Mouse (Mus musculus) granulocyte monocyte progenitor cell, adult 5-6 weeks (primary cell): ENCODE measurements around the gene Pgd. TPM values are rescaled to one million over a fixed set of nuclear protein-coding genes. Genes with fewer than 3 reads are reported as not detected.
A peak's percentile ranks its signal among the peaks of the same experiment; 100 is the strongest.
"Not testable (repeated sequence)": the region's sequence is repeated elsewhere in the genome, so short reads cannot be mapped to it uniquely, and the experiment has no call there.

ENCODE experiments used
- ATAC-seq: replicated peaks from 2 replicates; pipeline ENCODE4 v1.8.0; 2016; ENCODE audit warnings: mild to moderate bottlenecking, moderate TSS enrichment, inconsistent platforms; ENCODE audit not compliant: poor library complexity, severe bottlenecking
- total RNA-seq, 2 experiments: library from RNA; stranded (forward) in 1 of 2; stranded (reverse) in 1 of 2; fragments of 200-712, 200-1000 nt in 1 of 2; fragments of >200 nt in 1 of 2; fragmentation: Nextera tagmentation in 1 of 2; gene quantifications; 2 replicates each; pipeline ENCODE4 v1.2.3; 2014 to 2017

The Pgd gene
- total RNA-seq, 2 experiments from 2014 or later, result 162 to 237 TPM

GRCm38 (mm10) chr4:149170394-149170931 lies 3.9 kb upstream of the Pgd start:
- ATAC-seq, result peak; percentile 35

- not testable (repeated sequence) for ATAC-seq
Observed at GRCm38 (mm10) chr4:149169926-149170325, 3.4 kb upstream of the Pgd start.

GRCm38 (mm10) chr4:149168016-149168415 lies 1.4 kb upstream of the Pgd start:
- no peak for ATAC-seq

- peak; percentile 26 for ATAC-seq
Observed at GRCm38 (mm10) chr4:149166957-149167611, 513 bp upstream of the Pgd start.

GRCm38 (mm10) chr4:149164150-149164549 lies 2.4 kb downstream of the Pgd start:
- no peak for ATAC-seq

- no peak for ATAC-seq
Observed at GRCm38 (mm10) chr4:149163196-149163595, 3.4 kb downstream of the Pgd start.

GRCm38 (mm10) chr4:149161166-149161565 lies 5.4 kb downstream of the Pgd start:
- ATAC-seq, result peak; percentile 58

- ATAC-seq, result no peak
Observed at GRCm38 (mm10) chr4:149159891-149160290, 6.7 kb downstream of the Pgd start.

GRCm38 (mm10) chr4:149159203-149159602 lies 7.4 kb downstream of the Pgd start:
- ATAC-seq, result no peak

- ATAC-seq, result no peak
Observed at GRCm38 (mm10) chr4:149157415-149157973, 9.1 kb downstream of the Pgd start.

GRCm38 (mm10) chr4:149155711-149156110 lies 10.9 kb downstream of the Pgd start:
- ATAC-seq, result peak; percentile 95

- no peak for ATAC-seq
Observed at GRCm38 (mm10) chr4:149154859-149155258, 11.7 kb downstream of the Pgd start.

GRCm38 (mm10) chr4:149150721-149151120 lies 15.8 kb downstream of the Pgd start:
- ATAC-seq, result no peak

GRCm38 (mm10) chr4:149150256-149150655 lies 16.3 kb downstream of the Pgd start:
- no peak for ATAC-seq

GRCm38 (mm10) chr4:149149611-149150010 lies 17.0 kb downstream of the Pgd start:
- ATAC-seq, result no peak

- ATAC-seq, result no peak
Observed at GRCm38 (mm10) chr4:149149196-149149595, 17.4 kb downstream of the Pgd start.

- no peak for ATAC-seq
Observed at GRCm38 (mm10) chr4:149148084-149148483, 18.5 kb downstream of the Pgd start.

- no peak for ATAC-seq
Observed at GRCm38 (mm10) chr4:149147528-149147927, 19.0 kb downstream of the Pgd start.

- ATAC-seq, result no peak
Observed at GRCm38 (mm10) chr4:149145151-149145550, 21.4 kb downstream of the Pgd start.

- ATAC-seq, result peak; percentile 87
Observed at GRCm38 (mm10) chr4:149144459-149144858, 22.1 kb downstream of the Pgd start.

- ATAC-seq, result peak; percentile 52
Observed at GRCm38 (mm10) chr4:149143594-149143993, 23.0 kb downstream of the Pgd start.

GRCm38 (mm10) chr4:149138515-149138914 lies 28.1 kb downstream of the Pgd start:
- no peak for ATAC-seq
